Mouse (Mus musculus) heart, embryonic 10.5 days (tissue): Measurements from ENCODE around the gene 1700017N19Rik. TPM values are rescaled to one million over a fixed set of nuclear protein-coding genes. Genes with fewer than 3 reads are reported as not detected.
"Not testable (repeated sequence)": the region's sequence is repeated elsewhere in the genome, so short reads cannot be mapped to it uniquely, and the experiment has no call there.

Experiments
- DNase-seq: peaks from one replicate; pipeline ENCODE4 v3.0.0-alpha.2; 2017; ENCODE audit warnings: low spot score
- H3K27ac ChIP-seq: fragments of 300-500 bp; sonication (generic); 2 replicates; pipeline ENCODE4 v1.5.1; 2016; ENCODE audit warnings: mild to moderate bottlenecking
- H3K27me3 ChIP-seq: fragments of 300-500 bp; sonication (generic); 2 replicates; pipeline ENCODE4 v1.6.1; 2016; ENCODE audit warnings: mild to moderate bottlenecking; ENCODE audit not compliant: poor library complexity, insufficient read depth, severe bottlenecking
- H3K36me3 ChIP-seq: fragments of 300-500 bp; sonication (generic); 2 replicates; pipeline ENCODE4 v1.6.1; 2016; ENCODE audit warnings: mild to moderate bottlenecking, moderate library complexity
- H3K4me1 ChIP-seq: fragments of 300-500 bp; sonication (generic); 2 replicates; pipeline ENCODE4 v1.6.1; 2016; ENCODE audit warnings: mild to moderate bottlenecking
- H3K4me3 ChIP-seq: fragments of 300-500 bp; sonication (generic); 2 replicates; pipeline ENCODE4 v1.5.1; 2016; ENCODE audit warnings: mild to moderate bottlenecking, moderate library complexity
- H3K9me3 ChIP-seq: fragments of 300-500 bp; sonication (generic); 2 replicates; pipeline ENCODE4 v1.6.1; 2016; ENCODE audit warnings: mild to moderate bottlenecking, moderate library complexity
- WGBS: fragments of 180-500 bp; shearing (Covaris S2); methylation state at CpG from one replicate; pipeline ENCODE4 v1.1.7; 2016; 5-methylcytosine and 5-hydroxymethylcytosine counted together
- polyA plus RNA-seq: library from polyadenylated mRNA; unstranded; fragments of >200 nt; fragmentation: Nextera tagmentation; extraction: Ambion mirVana; gene quantifications from 2 replicates; pipeline ENCODE4 v1.2.1, GENCODE M21; 2016

The 1700017N19Rik gene
- polyA plus RNA-seq, result not detected in 2 replicates

GRCm38 (mm10) chr10:100590323-100590722 is at the start of gene 1700017N19Rik, which contains the start of gene 4930430F08Rik:
Gene 1700017N19Rik, plus strand, starts transcription at chr10:100590484.
Gene 4930430F08Rik, minus strand, starts transcription at chr10:100590423.
- Histone ChIP-seq H3K4me1 (0 out of 2 replicates have a peak, but pooled peaks cover 6% of the 10 kb centered on the region), H3K27me3 (no peaks in the 10 kb centered on the region), H3K4me3 (peak within 1 kb of the TSS; percentile 80), H3K27ac (peak within 1 kb of the TSS; percentile 88; the same call in 1 of the 2 replicates), H3K36me3 (no peaks in the 10 kb centered on the region), H3K9me3 (no peaks in the 10 kb centered on the region)
- WGBS, result 76% methylated on average over 1 of the region's 1 CpGs
- no peak for DNase-seq

- Histone ChIP-seq H3K27me3 (no peaks in the 10 kb centered on the region), H3K4me3 (no peak overlapping the region), H3K4me1 (no peaks in the 10 kb centered on the region), H3K36me3 (no peaks in the 10 kb centered on the region), H3K9me3 (no peaks in the 10 kb centered on the region), H3K27ac (no peak overlapping the region)
- no peak for DNase-seq
- WGBS, result 82% methylated on average over 3 of the region's 3 CpGs
Measured at GRCm38 (mm10) chr10:100556566-100557175, 33.6 kb upstream of the 1700017N19Rik start.

GRCm38 (mm10) chr10:100560194-100560883 is 29.9 kb upstream of the 1700017N19Rik start:
- WGBS, result 83% methylated on average over 3 of the region's 3 CpGs

GRCm38 (mm10) chr10:100564112-100564511 is 26.2 kb upstream of the 1700017N19Rik start:
- H3K9me3 ChIP-seq, result no peaks in the 10 kb centered on the region
- H3K27ac ChIP-seq, result no peak overlapping the region
- no peak overlapping the region for H3K4me3 ChIP-seq
- H3K36me3 ChIP-seq, result peaks cover 20% of the 10 kb centered on the region; the same call in 1 of the 2 replicates
- WGBS, result 64% methylated on average over 3 of the region's 3 CpGs
- H3K4me1 ChIP-seq, result no peaks in the 10 kb centered on the region
- DNase-seq, result no peak
- no peaks in the 10 kb centered on the region for H3K27me3 ChIP-seq

More at GRCm38 (mm10) chr10:100560194-100560883, 29.9 kb upstream of the 1700017N19Rik start:
- peaks cover 13% of the 10 kb centered on the region; the same call in 1 of the 2 replicates for H3K36me3 ChIP-seq
- not testable (repeated sequence) for H3K27me3 ChIP-seq, H3K4me3 ChIP-seq, H3K27ac ChIP-seq, H3K9me3 ChIP-seq, DNase-seq, H3K4me1 ChIP-seq

GRCm38 (mm10) chr10:100571707-100572106 is 18.6 kb upstream of the 1700017N19Rik start:
- Histone ChIP-seq H3K27ac (no peak overlapping the region), H3K4me3 (no peak overlapping the region), H3K4me1 (no peaks in the 10 kb centered on the region), H3K36me3 (peaks cover 28% of the 10 kb centered on the region), H3K9me3 (no peaks in the 10 kb centered on the region), H3K27me3 (no peaks in the 10 kb centered on the region)
- 89% methylated on average over 3 of the region's 3 CpGs for WGBS
- no peak for DNase-seq

- H3K4me3 ChIP-seq, result no peak overlapping the region
- DNase-seq, result no peak
- no peaks in the 10 kb centered on the region for H3K27me3 ChIP-seq
- peaks cover 43% of the 10 kb centered on the region for H3K36me3 ChIP-seq
- 88% methylated on average over 7 of the region's 7 CpGs for WGBS
- no peaks in the 10 kb centered on the region for H3K4me1 ChIP-seq
- H3K9me3 ChIP-seq, result no peaks in the 10 kb centered on the region
- no peak overlapping the region for H3K27ac ChIP-seq
Measured at GRCm38 (mm10) chr10:100574505-100575149, 15.7 kb upstream of the 1700017N19Rik start.

GRCm38 (mm10) chr10:100575294-100575693 is 15.0 kb upstream of the 1700017N19Rik start:
- no peak overlapping the region for H3K27ac ChIP-seq

GRCm38 (mm10) chr10:100584178-100584577 is 6.1 kb upstream of the 1700017N19Rik start:
- Histone ChIP-seq H3K36me3 (0 out of 2 replicates have a peak, but pooled peaks cover 7% of the 10 kb centered on the region), H3K4me3 (no peak overlapping the region), H3K9me3 (no peaks in the 10 kb centered on the region), H3K4me1 (0 out of 2 replicates have a peak, but pooled peaks cover 6% of the 10 kb centered on the region), H3K27ac (no peak overlapping the region), H3K27me3 (no peaks in the 10 kb centered on the region)
- 86% methylated on average over 3 of the region's 3 CpGs for WGBS
- DNase-seq, result no peak

More at GRCm38 (mm10) chr10:100575294-100575693, 15.0 kb upstream of the 1700017N19Rik start:
- peaks cover 43% of the 10 kb centered on the region for H3K36me3 ChIP-seq
- no peak overlapping the region for H3K4me3 ChIP-seq
- no peaks in the 10 kb centered on the region for H3K9me3 ChIP-seq
- no peaks in the 10 kb centered on the region for H3K27me3 ChIP-seq
- WGBS, result 82% methylated on average over 7 of the region's 7 CpGs
- DNase-seq, result no peak
- no peaks in the 10 kb centered on the region for H3K4me1 ChIP-seq

- H3K36me3 ChIP-seq, result 0 out of 2 replicates have a peak, but pooled peaks cover 7% of the 10 kb centered on the region
- H3K9me3 ChIP-seq, result no peaks in the 10 kb centered on the region
- peak overlapping the region; percentile 88 for H3K27ac ChIP-seq
- 0 out of 2 replicates have a peak, but pooled peaks cover 6% of the 10 kb centered on the region for H3K4me1 ChIP-seq
- no peak for DNase-seq
- WGBS, result 44% methylated on average over 7 of the region's 7 CpGs
- H3K27me3 ChIP-seq, result no peaks in the 10 kb centered on the region
- H3K4me3 ChIP-seq, result peak overlapping the region; percentile 80
Measured at GRCm38 (mm10) chr10:100588524-100588923, 1.8 kb upstream of the 1700017N19Rik start.

GRCm38 (mm10) chr10:100588932-100589388 is 1.3 kb upstream of the 1700017N19Rik start:
- peak; percentile 95 for DNase-seq
- no peaks in the 10 kb centered on the region for H3K27me3 ChIP-seq
- 0 out of 2 replicates have a peak, but pooled peaks cover 6% of the 10 kb centered on the region for H3K4me1 ChIP-seq
- peak overlapping the region; percentile 88 for H3K27ac ChIP-seq
- no peaks in the 10 kb centered on the region for H3K9me3 ChIP-seq
- H3K36me3 ChIP-seq, result 0 out of 2 replicates have a peak, but pooled peaks cover 5% of the 10 kb centered on the region
- WGBS, result 0% methylated on average over 31 of the region's 31 CpGs
- peak overlapping the region; percentile 80 for H3K4me3 ChIP-seq

- H3K4me3 ChIP-seq, result no peak overlapping the region
- H3K36me3 ChIP-seq, result no peaks in the 10 kb centered on the region
- no peaks in the 10 kb centered on the region for H3K27me3 ChIP-seq
- DNase-seq, result no peak
- no peaks in the 10 kb centered on the region for H3K4me1 ChIP-seq
- H3K9me3 ChIP-seq, result no peaks in the 10 kb centered on the region
- WGBS, result 78% methylated on average over 3 of the region's 3 CpGs
- no peak overlapping the region for H3K27ac ChIP-seq
Measured at GRCm38 (mm10) chr10:100598339-100598738, 8.1 kb downstream of the 1700017N19Rik start.

GRCm38 (mm10) chr10:100603511-100603910 is 13.2 kb downstream of the 1700017N19Rik start:
- no peaks in the 10 kb centered on the region for H3K36me3 ChIP-seq
- no peak for DNase-seq

More at GRCm38 (mm10) chr10:100603511-100603910, 13.2 kb downstream of the 1700017N19Rik start:
- WGBS, result 83% methylated on average over 9 of the region's 9 CpGs
- Histone ChIP-seq H3K27me3 (no peaks in the 10 kb centered on the region), H3K4me3 (no peak overlapping the region), H3K4me1 (no peaks in the 10 kb centered on the region), H3K9me3 (no peaks in the 10 kb centered on the region), H3K27ac (no peak overlapping the region)
